Mouse (Mus musculus) gastrocnemius, postnatal 36 days (tissue): Measurements from ENCODE around the gene Nudc. TPM values are rescaled to one million over a fixed set of nuclear protein-coding genes. Genes with fewer than 3 reads are reported as not detected.
"Not testable (repeated sequence)": the region's sequence is repeated elsewhere in the genome, so short reads cannot be mapped to it uniquely, and the experiment has no call there.

Experiments used
- DNase-seq, 2 experiments: peaks; one replicate each; pipeline ENCODE4 v3.0.0; 2022
- intact Hi-C: fragments of 180-260 bp; cut with DNase I; formaldehyde crosslinking; loops from one replicate; pipeline ENCODE4 v1.15.1; 2025
- total RNA-seq, 2 experiments: library from RNA; stranded (reverse); gene quantifications; 2 replicates each; pipeline ENCODE4 v1.2.3; 2021

Nudc gene
- total RNA-seq, 2 experiments from 2014 or later: 41.2 to 45.4 TPM

DNA sequence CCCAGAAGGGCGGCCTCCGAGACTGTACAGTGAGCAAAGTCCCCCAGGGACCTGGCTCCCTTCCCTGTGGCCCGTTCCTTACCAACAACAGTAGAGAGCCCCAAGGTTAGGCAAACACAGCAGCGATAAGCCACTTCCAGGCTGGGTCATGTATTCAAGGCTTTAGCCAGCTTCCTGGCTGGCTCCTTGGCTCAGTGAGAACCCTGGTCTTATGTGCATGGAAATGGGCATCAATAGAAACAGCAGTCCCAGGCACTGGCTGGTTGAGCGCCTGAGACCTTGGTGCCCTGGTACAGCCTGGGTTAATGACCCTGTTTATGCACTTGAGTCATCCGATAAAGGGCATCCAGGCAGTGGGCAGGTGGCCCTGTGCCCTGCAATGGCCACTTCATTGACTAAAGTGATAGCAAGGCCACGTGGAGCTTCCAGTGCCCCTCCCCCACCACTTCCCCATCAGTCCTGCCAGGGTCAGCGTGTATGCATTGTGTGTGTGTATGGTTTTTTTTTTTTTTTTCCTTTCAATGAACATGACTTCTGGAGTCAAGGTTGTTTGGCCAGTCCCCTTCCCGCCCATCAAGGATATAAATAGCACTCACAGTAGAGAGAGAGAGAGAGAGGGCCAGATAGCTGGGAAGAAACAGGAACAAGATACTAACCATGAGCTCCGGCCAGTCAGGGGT lies 7.1 kb upstream of the Nudc start, which contains the start of gene Nr0b2:
Gene Nr0b2, plus strand, starts transcription at position 609 of the 680 bp plus-strand sequence.
- no peak for DNase-seq
- intact Hi-C loops: no loop called here

DNA sequence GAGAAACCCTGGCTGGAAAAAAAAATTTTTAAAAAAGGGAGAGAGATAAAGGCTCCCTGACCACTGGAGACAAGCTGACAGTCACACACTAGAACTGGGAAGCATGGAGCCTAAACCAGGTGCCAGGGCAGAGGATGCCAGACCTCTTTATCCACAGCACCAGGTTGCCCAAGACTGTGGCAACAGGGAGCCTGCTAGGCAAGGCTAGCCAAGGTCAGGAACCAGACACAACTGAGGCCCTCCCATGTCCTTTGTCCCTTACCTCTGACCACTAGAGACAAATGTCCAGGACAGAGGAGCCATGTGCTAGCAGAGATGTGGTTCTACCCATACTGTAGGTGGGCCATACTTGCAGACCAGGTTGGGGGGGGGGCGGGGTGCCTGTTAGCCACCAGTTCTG lies 6.2 kb upstream of the Nudc start:
- no peak for DNase-seq
- intact Hi-C loops: no loop called here

DNA sequence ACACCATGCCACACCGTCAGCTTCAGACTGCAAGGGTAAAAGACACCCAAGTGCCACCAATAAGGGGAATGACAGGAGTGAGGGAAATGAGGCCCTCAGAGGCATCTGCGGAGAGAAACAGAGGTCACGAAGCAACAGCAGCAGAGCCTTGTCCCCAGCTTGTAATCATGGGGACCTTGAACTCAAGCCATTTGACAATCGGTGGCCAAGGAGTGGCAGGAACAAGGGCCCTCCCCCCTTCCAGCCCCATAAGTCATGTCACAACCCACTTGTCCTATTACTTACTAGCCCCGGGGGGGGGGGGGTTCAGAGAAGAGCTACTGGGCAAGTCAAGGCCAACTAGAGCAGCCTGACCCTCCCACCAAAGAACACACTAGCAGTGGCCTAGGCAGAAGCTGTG lies 9.1 kb downstream of the Nudc start:
- no peak for DNase-seq
- intact Hi-C loops: no loop called here

DNA sequence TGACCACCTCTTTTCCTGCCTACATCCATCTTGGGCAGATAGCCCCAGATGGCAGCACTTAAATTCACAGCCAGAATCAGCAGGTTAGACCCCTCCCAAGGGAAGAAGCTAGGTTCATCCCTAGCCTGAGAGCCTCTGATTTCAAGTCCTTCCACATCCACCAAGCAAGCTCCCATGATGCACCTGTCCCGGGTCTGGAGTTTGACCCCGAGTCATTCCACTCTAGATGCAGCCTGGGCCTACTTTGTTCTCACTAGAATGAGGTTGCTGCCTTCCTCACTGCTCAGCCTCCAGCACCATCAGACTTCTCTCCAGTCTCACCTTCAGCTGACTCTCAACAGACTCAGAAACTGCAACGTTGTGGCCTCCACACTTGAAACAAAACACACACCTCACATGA lies 9.7 kb downstream of the Nudc start:
- intact Hi-C loops: no loop called here
- DNase-seq: no peak

DNA sequence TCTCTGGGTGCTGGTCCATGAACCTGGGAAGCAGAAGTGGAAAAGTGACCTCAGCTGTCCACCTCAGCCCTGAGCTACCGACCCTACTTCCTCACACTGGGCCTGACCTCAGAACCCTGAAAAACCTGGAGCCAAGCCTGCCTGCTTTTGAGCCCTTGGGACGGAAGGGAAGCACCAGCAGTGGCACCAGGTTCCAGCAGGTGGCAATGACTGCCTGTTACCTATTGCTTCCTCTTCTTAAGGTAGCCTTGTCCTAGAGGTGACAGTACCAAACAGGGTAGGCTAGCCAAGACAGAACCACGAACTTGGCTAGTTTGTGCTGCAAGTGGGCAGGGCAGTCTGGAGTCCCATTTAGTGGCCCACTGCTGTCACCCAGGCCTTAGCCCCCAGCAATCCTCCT lies 13.0 kb downstream of the Nudc start:
- no peak for DNase-seq
- intact Hi-C loops: no loop called here

DNA sequence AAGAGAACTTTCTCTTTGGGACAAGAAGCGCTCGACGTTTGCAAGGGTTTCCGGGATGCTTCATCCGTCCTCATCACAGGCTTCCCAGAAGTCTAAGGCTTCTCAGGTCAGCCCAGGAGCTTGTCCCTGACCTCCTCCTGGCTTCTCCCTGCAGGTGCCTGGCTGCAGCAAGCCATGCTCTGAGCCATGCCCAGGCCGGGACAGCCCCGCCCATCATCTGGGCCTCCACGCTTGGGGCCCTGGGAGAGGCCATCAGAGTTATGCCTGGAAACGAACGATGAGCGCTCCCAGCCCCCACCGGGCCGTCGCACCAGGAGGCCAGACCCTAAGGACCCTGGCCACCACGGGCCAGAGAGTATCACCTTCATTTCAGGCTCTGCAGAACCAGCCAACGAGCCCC lies 18.0 kb downstream of the Nudc start:
- no peak for DNase-seq
- intact Hi-C loops: no loop called here

DNA sequence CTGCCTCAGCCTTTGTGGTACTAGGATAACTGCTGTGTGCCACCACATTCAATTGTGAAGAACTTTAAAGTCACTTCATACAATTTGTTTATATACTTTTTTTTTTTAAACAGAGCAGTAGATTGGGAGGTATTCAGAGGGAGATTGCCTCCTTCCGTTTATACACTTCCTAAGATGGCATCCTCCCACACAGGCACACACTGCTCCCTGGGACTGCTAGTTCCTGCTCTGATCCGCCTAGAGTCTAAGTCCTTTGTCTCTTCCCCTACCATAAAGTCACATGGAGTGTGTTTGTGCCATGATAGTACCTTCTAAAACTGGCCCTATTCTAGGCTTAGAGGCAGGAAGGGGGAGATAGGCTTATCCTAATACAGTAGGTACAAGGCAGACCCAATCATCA lies 24.3 kb downstream of the Nudc start:
- intact Hi-C loops: no loop called here
- DNase-seq: no peak

DNA sequence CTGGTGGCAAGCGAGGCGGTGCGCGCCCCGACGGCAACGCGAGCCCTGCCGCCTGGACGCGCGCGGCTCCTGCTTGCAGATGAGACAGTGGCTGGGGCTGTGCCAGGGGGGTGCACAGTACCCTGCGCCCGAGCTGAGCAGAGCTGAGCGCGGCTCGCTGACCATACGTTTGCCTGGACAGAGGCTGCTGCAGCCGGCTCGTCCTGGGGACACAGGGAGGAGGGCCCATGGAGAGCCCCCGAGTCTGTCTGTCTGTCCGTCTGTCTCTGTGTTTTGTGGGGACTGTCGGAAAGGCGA lies 26.5 kb downstream of the Nudc start:
- no peak for DNase-seq
- intact Hi-C loops: no loop called here

DNA sequence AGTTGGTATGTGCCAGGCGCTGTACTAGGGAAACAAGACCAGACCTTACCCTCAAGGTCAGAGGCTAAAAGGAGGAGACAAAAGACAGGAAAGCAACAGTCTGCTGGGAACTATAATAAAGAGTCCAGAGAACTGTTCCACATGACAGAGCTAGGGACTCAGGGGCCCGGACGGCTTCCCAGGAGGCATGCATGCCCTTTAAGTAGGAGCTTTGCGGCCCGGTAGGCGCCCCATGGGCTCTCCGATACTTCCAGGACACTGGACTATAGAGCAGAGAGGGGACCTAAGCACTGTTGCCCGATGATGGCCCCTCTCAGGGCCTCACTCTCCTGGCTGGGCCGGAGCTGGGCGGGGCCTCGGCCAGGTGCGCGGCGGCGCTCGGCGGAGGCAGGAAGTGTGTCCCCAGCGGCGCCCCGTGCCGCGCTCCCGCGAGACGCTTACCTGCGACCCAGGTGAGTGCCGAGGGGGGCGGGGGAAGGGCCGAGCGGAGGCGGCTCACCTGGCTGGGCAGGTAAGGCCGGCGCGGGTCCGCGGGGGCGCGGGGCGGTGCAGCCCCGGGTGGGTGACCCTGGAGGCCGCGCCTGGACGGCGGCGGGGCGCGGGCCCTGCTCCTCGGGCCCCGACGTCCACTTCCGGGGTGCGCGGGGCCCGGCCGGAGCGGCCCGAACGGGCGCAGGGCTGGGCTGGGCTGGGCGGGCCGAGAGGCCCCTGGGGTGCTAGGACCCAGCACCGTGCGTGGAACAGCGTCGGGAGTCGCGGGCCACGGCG lies 27.0 kb downstream of the Nudc start, which contains the start of gene Kdf1:
Gene Kdf1, plus strand, starts transcription at position 363 of the 768 bp plus-strand sequence.
- intact Hi-C loops: no loop called here
- no peak for DNase-seq

DNA sequence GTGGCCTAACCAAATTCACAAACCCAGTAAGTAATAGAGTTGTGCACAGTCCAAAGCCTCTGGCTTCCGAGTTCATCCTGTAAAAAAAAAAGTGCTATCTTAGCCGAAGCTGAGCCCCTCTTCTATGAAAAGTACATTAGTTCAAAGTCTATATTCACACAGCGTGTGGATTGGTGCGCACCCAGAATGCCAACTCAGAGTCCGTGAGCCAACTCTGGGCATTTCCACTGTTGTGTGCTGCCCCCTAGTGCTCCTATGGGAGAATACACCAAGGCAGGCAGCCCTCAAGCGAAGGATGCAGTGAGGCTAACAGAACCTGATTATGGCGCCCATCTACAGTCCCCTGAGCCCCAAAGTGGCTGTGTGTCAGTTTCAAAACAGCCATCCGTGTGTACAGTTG lies 32.8 kb downstream of the Nudc start:
- DNase-seq: peak; percentile 50 to 64
- intact Hi-C loops: loop anchor here (5.0 kb wide), 2 partner anchors 36 to 91 kb away; no protein-coding TSS in a partner anchor

DNA sequence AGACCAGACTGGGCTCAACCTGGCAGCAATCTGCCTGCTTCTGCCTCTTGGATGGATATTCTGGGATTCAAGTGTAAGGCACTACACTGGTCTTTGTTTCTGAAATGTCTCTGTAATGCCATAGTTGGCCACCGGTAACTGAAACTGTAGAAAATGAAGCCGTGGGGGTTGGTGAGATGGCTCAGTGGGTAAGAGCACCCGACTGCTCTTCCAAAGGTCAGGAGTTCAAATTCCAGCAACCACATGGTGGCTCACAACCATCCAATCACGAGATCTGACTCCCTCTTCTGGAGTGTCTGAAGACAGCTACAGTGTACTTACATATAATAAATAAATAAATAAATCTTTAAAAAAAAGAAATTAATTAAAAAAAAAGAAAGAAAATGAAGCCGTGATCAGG lies 33.3 kb downstream of the Nudc start:
- intact Hi-C loops: loop anchor here (5.0 kb wide), 2 partner anchors 35 to 90 kb away; no protein-coding TSS in a partner anchor
- DNase-seq: not testable (repeated sequence)

DNA sequence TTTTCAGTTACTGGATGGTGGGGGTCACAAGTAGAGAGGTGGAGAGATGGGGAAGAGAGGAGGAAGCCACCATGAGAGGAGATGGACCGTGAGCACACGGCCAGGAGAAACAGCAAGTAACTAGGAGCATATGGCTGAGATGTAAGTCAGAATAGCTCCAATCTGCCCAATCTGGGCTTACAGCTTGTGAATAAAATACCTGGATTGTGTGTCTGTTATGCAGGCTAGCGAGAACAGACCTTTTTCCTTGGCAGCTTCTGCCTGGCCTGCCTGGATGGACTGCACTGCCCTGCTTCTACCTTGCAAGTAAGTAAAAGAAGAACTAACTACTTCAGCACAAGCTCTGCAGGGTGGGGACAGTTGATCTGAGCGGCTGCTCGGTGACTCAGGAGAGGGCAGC lies 34.7 kb downstream of the Nudc start:
- intact Hi-C loops: loop anchor here (5.0 kb wide), 2 partner anchors 34 to 89 kb away; no protein-coding TSS in a partner anchor
- DNase-seq: no peak

DNA sequence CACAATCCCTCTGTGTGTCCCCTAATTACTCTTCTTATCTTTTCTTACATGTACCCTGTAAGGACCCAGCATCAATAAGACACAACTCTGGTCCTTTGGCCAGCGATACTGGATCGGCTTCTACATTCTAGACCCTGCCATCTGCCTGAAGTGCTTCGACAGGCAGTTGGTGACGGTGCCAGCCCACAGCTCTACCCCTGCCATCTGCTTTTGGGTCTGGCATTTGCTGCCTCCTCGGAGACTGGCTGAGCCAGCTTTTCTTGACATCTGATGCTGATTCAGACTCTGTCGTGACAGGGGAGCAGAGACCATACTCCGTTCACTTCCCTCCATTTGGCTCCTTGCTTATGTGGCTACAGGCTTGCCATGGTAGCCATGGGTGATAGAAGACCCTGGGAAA lies 36.8 kb downstream of the Nudc start:
- intact Hi-C loops: no loop called here
- no peak for DNase-seq

DNA sequence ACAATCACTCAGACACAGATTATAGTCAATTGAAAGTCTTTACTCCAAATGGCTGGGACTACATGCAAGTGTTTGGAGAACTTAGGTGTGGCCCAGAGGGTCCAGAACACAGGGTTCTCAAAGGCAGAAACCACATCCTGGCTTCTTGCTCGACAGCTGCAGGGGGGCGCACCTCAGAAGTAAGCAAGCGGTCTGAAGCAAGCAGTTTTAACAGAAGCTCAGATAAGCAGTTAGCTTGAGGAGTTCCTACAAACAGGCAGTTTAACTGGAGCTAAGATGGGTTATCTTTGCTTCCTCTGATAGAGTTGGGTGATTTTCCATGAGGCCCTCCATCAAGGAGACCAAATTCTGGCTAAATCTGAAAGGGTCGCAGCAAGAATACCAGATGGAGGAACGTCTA lies 39.2 kb downstream of the Nudc start:
- intact Hi-C loops: no loop called here

DNA sequence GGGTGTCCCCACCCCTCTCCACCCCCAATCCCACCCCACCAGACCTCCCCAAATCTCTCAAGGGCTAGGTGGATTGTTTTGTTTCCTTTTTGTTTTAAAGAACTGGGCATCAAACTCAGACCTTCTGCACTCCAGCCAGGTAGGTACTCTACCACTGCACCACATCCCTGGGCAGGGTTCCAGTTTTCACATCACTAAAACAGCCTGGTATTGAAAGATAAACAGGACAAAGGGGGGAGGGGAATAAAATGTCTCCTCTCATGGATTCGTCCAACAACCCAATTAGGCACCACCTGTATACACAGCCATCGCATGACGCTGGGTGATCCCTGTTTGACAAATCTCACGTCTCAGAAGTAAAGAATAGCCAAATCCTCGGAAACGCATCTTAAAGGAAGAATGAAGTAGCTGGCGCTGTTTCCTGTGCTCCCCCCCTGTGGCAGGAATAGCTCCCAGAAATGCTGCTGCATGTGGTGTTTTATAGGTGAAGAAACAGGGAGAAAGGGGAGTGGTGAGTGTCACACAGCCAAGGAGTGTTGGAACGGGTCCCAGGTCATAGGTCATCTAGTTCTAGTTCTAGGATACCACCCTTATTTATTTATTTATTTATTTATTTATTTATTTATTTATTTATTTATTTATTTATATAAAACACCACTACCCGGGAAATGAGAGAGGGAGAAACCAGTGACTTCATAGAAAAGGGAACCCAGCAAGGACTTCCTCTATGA lies 40.9 kb downstream of the Nudc start:
- intact Hi-C loops: no loop called here
- DNase-seq: no peak

More for the DNA sequence above, 39.2 kb downstream of the Nudc start:
- DNase-seq: no peak

DNA sequence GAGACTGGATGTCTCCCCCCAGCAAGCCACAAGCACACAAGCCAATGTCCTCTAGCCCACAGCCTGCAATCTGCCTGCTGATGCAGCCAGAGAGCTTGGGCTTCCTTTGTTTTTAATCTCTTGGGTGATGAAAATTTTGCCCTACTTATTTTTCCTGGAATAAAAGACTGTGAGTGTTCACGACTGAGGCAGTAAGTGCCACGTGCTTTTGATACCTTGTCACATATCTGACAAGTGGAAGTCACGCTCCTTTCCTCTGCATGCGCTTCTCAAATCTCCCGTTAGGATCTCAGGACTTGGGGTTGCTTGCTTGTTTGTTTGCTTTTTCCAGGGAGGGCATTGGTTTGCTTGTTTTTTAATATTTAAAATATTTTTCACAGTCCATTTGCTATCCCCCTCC lies 41.5 kb downstream of the Nudc start:
- no peak for DNase-seq
- intact Hi-C loops: no loop called here

DNA sequence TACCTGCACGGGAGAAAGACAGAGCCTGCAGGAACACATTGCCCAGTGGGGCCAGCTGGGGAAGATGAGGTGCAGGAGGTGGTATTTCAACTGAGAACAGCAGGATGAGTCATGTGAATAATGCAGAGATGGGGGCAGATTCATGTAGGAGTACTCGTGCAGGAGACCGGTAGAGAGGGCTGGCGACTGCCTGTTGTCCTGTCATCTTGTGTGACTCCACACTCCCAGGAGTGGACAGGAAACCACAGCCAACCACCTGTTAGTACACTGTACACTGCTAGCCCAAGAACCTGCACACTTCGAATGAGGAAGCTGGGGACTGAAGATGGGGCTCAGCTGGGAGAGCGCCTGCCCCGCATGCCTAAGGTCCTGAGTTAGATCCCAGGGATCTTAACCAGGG lies 44.3 kb downstream of the Nudc start:
- intact Hi-C loops: no loop called here
- no peak for DNase-seq

DNA sequence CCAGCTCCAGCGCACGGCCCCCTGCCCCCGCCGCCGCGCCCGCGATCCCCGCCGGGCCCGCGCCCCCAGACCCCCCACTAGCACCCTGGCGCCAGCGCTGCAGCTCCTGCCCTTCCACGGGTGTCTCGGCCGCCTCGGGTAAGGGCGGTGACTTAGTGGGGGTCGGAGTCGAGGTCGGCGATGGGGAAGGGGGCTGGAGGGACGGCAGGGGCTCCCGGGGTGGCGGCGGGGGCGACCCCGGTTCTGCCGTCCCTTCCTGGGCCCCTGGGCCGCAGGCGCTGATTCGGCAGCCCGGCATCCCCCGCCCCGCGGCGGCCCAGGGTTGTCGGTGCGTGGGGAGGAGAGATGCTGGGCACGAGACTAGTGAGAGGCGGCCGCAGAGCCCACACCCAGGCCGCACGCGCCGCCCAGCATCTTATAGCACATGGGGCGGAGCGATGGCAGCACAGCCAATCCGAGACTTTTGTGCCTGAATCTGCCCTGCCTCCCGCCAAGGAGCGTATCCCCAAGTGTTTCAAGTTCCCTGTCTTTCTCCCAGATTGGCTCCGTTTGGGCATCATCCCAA lies 47.6 kb downstream of the Nudc start, which contains the start of gene Trnp1:
Gene Trnp1, minus strand, starts transcription at position 391 of the 565 bp plus-strand sequence.
- DNase-seq: peak in 1 of 2 experiments; percentile 54
- intact Hi-C loops: no loop called here

DNA sequence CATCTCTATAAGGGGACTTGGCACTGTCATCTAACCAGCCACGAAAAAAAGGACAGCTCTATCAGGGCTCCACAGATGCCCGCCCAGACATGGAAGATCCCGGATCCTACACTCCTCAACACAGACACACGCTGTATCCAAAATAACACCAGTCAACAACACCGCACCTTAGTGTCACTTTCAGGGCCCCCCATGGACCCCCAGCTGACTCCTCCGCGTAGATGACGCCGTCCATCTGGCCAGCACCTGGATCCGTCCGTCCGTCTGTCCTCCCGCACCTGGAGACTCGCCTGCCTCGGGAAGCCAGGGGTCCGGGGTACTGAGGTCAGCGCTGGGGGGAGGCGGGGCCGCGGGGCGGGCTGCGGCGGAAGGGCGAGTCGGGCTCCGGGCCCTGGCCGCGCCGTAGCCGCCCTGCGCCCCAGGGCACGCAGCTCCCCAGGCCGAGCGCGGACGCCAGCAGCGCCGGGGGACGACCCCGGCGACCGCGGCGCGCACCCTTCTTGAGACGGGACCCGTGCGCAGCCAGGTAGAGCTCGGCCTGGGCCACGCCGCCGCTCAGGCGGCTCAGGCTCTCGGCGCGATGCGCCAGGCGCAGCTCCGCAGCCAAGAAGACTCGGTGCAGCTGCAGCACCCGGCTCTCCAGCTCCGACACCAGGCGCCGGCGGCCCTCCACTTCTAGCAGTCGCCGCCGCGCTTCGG lies 48.2 kb downstream of the Nudc start:
- DNase-seq: no peak

DNA sequence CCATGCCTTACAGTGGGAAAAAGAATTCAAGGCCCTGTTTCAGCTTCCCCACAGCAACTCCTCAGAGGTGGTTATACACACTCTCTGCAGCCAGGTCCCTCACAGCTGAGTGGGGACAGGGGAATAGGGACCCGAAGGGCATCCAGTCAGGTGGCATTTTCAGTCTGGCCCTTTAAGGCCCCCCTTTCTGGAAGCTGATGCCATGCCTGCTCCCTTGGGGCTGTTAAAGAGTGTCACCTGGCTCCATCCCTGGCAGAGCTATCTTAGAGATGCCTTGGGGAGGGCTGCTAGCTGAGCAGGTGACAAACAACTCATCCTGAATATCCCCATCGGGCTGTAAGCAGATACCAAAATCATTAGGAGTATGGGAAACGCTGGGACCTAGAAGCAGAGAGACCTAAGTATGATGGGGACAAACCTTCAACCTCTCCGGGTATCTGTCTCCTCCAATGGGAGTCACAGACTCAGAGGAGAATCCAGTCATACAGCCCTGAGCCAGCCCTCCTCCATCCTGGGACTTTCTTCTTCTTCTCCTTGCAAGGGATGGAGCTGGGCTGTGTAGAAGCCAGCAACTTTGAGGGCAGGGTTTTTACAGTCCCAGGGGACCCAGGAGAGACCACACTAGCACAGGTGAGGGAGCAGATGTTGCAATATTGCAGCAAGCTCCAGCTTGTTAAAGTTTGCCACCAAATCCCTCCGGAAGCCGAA lies 48.9 kb downstream of the Nudc start:
- intact Hi-C loops: no loop called here
- DNase-seq: no peak

More for the DNA sequence above, 48.2 kb downstream of the Nudc start:
- intact Hi-C loops: no loop called here
